Mouse (Mus musculus): ENCODE results near the gene Grem1. TPM values are rescaled to one million over a fixed set of nuclear protein-coding genes. Genes with fewer than 3 reads are reported as not detected.

The Grem1 gene
- total RNA-seq, 2 experiments from 2014 or later, result 1.7 to 2.8 TPM

DNA sequence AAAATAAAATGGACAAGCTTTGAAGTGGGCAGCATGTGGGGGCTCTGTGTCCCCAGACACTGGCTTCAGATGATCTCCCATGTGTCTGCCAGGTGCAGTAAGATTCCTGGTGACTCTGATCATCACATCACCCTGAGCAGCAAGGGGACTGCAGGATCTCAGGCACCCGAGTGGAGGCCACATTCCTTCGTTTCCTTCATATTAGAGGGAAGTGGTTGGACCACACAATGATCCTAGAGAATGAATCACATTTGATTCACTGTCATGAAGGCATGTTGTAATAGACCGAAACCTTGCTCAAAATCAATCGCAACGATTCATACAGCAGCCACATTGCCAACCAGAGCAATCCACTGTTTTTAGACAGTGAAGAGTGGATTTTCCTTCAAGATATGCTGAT lies 6.5 kb upstream of the Grem1 start:
- intact Hi-C loops (cut with DNase I), result no loop called here
- DNase-seq, result no peak

DNA sequence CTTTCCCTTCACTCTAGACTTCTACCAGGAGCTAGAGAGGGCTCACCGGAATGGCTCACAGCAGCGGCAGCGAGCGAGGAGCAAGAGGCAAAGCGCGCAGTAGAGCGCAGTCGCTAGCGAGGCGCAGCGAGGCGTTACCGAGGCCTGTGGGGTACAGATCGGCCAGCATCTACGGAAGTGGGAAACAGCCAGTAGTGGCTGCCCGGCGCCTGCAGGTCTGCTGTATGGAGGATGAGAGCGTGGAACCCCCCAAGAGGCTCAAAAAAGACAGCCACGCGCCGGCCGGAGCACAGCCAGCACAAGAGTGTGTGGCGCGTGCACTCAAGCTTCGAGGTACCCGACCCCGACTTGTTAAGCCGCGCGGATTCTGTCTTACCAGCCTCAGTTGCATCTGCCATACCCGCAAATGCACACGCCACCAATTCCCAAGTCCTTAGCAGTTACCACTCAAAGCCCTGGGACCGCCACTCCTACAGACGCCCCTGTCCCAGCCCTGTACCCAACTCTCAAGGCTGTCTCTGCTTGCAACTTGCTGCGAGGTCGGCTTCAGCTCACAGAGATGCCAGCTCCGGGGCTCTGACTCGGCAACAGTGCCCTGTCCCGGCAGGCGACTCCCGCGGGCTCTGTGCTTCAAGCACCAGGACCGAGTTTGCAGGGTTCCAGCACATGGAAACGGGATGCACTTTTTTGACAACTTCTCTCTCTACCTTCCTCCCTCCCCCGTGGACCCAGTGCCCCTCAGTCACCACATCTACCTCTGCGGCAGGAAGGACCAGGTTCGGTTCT lies 728 bp downstream of the Grem1 start:
- intact Hi-C loops (cut with DNase I), result loop anchor here (10.0 kb wide), 1 partner anchor 93 kb away; no protein-coding TSS in a partner anchor
- DNase-seq, result peak; percentile 35

DNA sequence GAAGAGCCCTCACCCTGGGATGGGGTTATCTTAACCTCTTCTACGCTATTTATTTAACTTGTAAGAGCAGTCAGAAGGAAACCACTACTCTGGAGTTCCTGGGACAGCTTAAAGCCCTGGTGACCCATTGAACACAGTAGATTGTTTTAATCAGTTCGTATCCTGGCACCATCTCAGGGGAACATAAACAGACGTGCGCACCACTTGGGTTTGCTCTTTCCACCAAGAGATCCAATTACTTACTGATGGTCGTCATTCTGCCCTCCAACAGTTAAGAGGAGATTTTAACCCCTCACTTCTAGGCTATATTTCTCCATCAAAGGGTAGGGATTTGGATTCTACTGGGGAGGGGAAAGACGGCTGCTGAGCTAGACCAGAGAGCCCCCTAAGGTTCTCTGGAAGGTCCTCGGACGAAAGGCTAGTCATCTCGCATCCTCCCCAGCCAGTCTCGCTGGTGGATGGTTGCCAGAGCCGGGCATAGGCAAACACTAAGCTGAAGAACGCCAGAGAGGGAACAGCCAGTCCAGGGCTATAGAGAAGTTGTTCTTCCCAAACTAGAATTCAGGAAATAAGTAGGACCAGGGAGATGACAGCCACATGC lies 1.4 kb downstream of the Grem1 start:
- peak; percentile 36 for DNase-seq
- intact Hi-C loops (cut with DNase I), result loop anchor here (10.0 kb wide), 1 partner anchor 92 kb away; no protein-coding TSS in a partner anchor

DNA sequence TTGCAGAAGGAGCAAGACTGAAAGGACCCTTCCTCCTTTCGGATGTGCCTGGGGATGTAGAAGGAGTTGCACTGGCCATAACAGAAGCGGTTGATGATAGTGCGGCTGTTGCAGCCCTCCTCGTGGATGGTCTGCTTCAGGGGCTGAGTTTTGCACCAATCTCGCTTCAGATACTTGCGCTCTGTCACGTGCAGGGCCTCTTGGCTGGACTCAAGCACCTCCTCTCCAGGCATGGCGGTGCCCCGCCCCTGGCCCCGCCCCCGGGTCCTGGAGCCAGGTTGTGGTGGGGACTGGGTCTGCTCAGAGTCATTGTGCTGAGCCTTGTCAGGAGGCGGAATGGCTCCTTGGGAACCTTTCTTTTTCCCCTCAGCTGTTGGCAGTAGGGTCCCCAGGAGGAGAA lies 8.7 kb downstream of the Grem1 start:
- no peak for DNase-seq
- intact Hi-C loops (cut with DNase I), result loop anchor here (10.0 kb wide), 1 partner anchor 85 kb away; no protein-coding TSS in a partner anchor

DNA sequence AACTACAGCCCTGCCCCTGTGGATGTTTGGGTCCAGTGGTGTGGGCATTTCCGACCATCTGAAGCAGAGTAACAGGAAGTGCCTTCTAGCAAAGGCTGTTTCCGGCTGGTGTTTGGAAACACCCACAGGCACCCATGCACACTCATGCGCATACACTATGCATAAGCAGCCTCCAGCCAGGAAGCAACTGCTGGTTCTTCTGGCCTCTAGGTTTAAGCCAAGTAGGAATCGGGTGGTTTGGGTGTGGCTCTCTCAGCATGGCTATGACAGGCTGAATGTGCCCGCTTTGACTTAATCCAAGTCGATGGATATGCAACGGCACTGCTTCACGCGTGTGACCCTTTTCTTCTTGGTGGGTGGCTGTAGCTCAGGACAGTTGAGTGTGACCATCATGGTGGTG lies 9.1 kb downstream of the Grem1 start:
- intact Hi-C loops (cut with DNase I), result no loop called here
- no peak for DNase-seq

DNA sequence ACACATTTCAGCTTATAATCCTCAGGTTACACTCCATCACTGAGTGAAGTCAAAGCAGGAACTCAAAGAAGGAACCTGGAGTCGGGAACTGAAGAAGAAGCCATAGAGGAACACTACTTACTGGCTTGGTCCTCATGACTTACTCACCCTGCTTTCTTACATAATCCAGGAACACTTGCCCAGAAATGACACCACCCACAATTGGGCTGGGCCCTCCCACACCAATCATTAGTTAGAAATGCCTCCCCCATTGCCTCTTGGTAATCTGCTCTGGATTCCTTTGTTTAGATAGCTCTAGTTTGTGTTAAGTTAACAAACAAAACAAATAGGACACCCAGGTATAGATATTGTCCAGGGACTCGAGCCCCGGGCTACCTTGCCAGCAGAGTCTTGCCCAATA lies 29.9 kb downstream of the Grem1 start:
- intact Hi-C loops (cut with DNase I), result no loop called here
- DNase-seq, result no peak

DNA sequence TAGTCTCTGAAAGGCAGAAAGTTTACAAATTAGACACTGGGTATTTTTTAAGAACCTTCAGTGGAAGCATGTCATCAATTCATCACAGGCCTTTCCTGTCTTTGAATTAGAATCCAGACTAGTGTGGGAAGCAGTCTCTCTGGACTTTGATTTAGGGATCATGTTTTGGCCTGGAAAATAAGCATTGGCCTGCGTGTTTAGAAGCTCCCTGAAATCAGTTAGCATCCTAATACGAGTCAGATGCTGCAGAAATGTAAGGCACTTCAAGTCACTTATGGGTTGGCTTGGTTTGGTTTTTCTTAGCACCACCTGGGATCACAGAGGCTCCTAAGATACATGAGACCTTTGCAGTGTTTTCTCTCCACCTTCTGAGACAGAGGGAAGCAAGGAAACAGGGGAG lies 43.6 kb downstream of the Grem1 start:
- DNase-seq, result no peak
- intact Hi-C loops (cut with DNase I), result no loop called here

DNA sequence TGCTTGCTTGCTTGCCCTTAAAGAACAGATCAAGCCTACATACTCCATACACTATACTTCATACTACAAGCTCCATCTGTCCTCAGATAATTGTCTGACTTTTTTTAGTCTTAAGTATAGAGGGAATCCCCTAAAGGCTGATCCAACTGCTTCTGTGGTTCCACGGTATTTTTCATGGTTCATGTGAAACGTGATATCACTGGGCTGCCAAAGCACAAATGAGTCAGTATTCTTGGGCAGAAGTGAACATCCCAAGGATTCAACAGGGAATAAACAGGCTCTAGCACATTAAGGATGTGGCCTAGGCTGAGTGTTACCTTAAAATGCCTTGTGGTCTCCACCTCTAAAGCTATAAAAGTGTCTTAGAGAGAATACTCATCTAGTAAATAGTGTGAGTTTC lies 45.0 kb downstream of the Grem1 start:
- intact Hi-C loops (cut with DNase I), result no loop called here
- DNase-seq, result no peak

DNA sequence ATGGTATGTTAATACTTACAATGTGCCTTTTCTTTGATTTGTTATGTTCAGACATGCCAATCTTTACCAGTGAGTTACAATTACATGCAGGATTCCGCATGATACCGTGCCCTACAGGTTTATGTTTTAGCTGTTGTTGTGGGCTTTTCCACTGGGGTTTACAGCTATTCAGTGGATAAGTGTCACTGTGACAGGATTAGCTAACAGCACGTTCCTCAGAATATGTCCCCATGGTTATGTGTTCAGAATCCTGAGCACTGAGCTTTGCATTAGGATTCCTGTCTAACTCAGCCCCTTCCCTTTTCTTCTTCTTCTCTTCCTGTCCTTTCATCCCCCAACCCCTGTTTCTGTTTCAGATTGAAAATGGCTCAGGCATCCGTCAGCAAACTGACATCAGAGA lies 50.9 kb downstream of the Grem1 start:
- DNase-seq, result no peak
- intact Hi-C loops (cut with DNase I), result no loop called here

DNA sequence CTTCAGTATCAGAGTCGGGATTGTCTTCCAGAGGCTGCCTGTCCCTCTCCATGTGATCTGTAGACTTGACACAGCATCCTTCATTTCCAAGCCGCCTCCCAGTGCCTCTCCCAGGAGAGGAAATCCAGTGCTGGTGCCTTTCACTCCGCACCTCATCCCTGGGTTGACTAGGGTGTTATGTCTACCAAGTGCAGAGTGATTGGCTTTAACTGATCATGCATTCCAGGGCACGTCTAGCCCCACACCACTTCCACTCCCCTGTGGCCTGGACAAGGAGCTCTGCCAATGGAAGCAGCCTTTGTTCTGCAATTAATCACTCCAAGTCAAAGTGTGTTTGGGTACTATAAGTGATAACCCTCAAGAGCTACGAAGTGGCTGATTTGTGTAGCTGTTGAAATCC lies 56.9 kb downstream of the Grem1 start:
- no peak for DNase-seq
- intact Hi-C loops (cut with DNase I), result no loop called here

DNA sequence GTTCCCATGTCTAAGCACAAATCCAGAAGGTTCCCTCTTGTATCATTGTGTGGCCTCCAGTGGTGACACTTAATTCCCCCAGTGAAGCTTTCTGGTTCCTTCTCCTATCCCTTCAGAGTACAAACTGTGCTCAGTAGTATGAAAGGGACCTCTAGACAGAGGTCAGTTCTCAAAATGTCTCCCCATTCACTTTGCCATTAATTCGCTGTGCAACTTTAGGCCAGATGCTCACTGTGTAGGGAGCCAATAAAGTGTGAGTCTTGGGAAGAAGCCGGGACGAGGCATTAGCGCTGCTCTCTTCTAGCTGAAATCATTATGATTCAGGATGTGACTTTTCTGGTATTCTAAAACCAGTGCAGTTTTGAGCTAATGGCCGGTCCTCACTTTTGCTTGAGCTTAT lies 61.8 kb downstream of the Grem1 start:
- intact Hi-C loops (cut with DNase I), result no loop called here
- DNase-seq, result no peak

DNA sequence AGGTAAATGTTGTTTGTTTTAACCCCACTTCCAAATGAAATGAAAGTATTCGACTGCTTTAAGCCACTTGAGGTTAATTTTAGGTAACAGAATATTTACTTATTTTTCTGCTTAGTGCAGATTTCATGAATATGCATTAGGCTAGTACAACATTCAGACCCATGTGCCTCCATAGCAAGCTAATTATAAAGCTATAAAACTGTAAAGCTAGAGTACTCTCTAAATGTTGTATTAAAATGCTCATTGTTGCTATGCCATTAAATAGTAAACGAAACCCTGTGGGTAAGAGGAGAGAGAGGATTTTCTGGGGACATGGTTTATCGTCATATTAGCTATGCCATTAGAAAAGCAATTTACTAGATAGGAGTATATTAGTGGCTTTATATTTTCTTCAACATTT lies 62.2 kb downstream of the Grem1 start:
- intact Hi-C loops (cut with DNase I), result no loop called here
- no peak for DNase-seq

Other genes starting within 250 kb of the Grem1 start
- gene Scg5, start 70.5 kb upstream of the Grem1 start, total RNA-seq (2021), result 100 to 1,000 TPM; 205 to 208 TPM
- 1 to 10 TPM; 6.9 to 7.8 TPM for gene Arhgap11a, start 90.0 kb upstream of the Grem1 start, total RNA-seq (2021)